In genomic region chr2:170862799-170863198, GRCm38 (mm10) we compare ENCODE assay signal across 23 mouse cellular contexts.
DNase-seq lines count a peak whose midpoint lies in the region; ATAC-seq lines count a peak whose summit lies in the region.
"Had no signal": no experiment of that assay in that cellular context is flagged by ENCODE, and none has a peak within 500 bp of the region (broad histone marks: within the 10 kb centered on the region; RNA-seq: fewer than 3 reads in every experiment).

No protein-coding gene starts in this region.

- 32% methylated on average over 9 of the region's 9 CpGs for whole genome bisulfite sequencing in heart, embryonic 15.5 days
- WGBS in kidney, embryonic 15.5 days = 50% methylated on average over 9 of the region's 9 CpGs

- 0 out of 2 replicates have a peak overlapping the region, but pooled peaks have one; percentile 1 for H3K4me2 ChIP-seq in heart, embryonic 15.5 days
- no peak overlapping the region for H3K4me2 ChIP-seq in kidney, embryonic 15.5 days
- H3K4me2 ChIP-seq: embryonic facial prominence, embryonic 15.5 days; forebrain, embryonic 12.5 days; hindbrain, embryonic 14.5 days; lung, embryonic 15.5 days; midbrain, embryonic 15.5 days had no signal

- no peak overlapping the region for H3K9ac ChIP-seq in heart, embryonic 15.5 days
- no peak overlapping the region for H3K9ac ChIP-seq in kidney, embryonic 15.5 days
- H3K9ac ChIP-seq: embryonic facial prominence, embryonic 15.5 days; forebrain, embryonic 12.5 days; forebrain, postnatal 0 days; hindbrain, embryonic 14.5 days; lung, embryonic 15.5 days; midbrain, embryonic 15.5 days had no signal

- DNase-seq in heart, adult 9 months (ENCODE audit: low spot score in 2 of 2) = no peak
- DNase-seq in kidney, adult 18-20 months = peak; percentile 26
- DNase-seq in kidney, adult 8-10 months = peak; percentile 19 to 27
- peak; percentile 48 for DNase-seq in kidney, postnatal 14 days
- DNase-seq in ovary, postnatal 14 days (ENCODE audit: low spot score) = no peak
- no peak for DNase-seq in thymus, postnatal 4 days
- DNase-seq: adrenal gland, postnatal 14 days; cerebellum, adult 11 months; cerebellum, adult 9-11 months; forebrain, postnatal 0 days; heart, postnatal 4 days; liver; right cerebral cortex, postnatal 14 days had no signal

- no peak for ATAC-seq in heart, embryonic 15.5 days (replicated peaks; ENCODE audit: insufficient number of reproducible peaks, insufficient read depth, low FRiP score, low read depth)
- ATAC-seq in kidney, embryonic 15.5 days (replicated peaks; ENCODE audit: low FRiP score) = no peak
- ATAC-seq: forebrain, postnatal 0 days; inflammation-experienced regulatory T-cells, adult 6 months; midbrain, embryonic 15.5 days had no signal

- H3K4me3 ChIP-seq in heart, embryonic 15.5 days = no peak overlapping the region
- H3K4me3 ChIP-seq in kidney, embryonic 15.5 days (replicated peaks) = no peak overlapping the region
- H3K4me3 ChIP-seq: embryonic facial prominence, embryonic 10.5 days; embryonic facial prominence, embryonic 15.5 days; forebrain, embryonic 12.5 days; lung, embryonic 15.5 days; midbrain, embryonic 10.5 days; midbrain, embryonic 15.5 days had no signal

- H3K27ac ChIP-seq in heart, embryonic 15.5 days = no peak overlapping the region
- no peak overlapping the region for H3K27ac ChIP-seq in kidney, embryonic 15.5 days
- H3K27ac ChIP-seq: embryonic facial prominence, embryonic 10.5 days; embryonic facial prominence, embryonic 15.5 days; forebrain, embryonic 12.5 days; hindbrain, embryonic 14.5 days; lung, embryonic 15.5 days; midbrain, embryonic 10.5 days; midbrain, embryonic 15.5 days had no signal

- no peaks in the 10 kb centered on the region for H3K27me3 ChIP-seq in heart, embryonic 15.5 days
- H3K27me3 ChIP-seq in kidney, embryonic 15.5 days = 0 out of 2 replicates have a peak, but pooled peaks cover 5% of the 10 kb centered on the region
- H3K27me3 ChIP-seq: embryonic facial prominence, embryonic 15.5 days; lung, embryonic 15.5 days; midbrain, embryonic 15.5 days had no signal

- H3K4me1 ChIP-seq in heart, embryonic 15.5 days (replicated peaks) = 0 out of 2 replicates have a peak, but pooled peaks cover 6% of the 10 kb centered on the region
- peaks cover 9% of the 10 kb centered on the region for H3K4me1 ChIP-seq in kidney, embryonic 15.5 days
- H3K4me1 ChIP-seq: lung, embryonic 15.5 days; midbrain, embryonic 15.5 days had no signal

- H3K9me3 ChIP-seq in heart, embryonic 15.5 days (replicated peaks) = no peaks in the 10 kb centered on the region
- no peaks in the 10 kb centered on the region for H3K9me3 ChIP-seq in kidney, embryonic 15.5 days (replicated peaks)
- H3K9me3 ChIP-seq: embryonic facial prominence, embryonic 10.5 days; embryonic facial prominence, embryonic 15.5 days; forebrain, embryonic 12.5 days; lung, embryonic 15.5 days; midbrain, embryonic 10.5 days; midbrain, embryonic 15.5 days had no signal

- H3K36me3 ChIP-seq in heart, embryonic 15.5 days = no peaks in the 10 kb centered on the region
- H3K36me3 ChIP-seq in kidney, embryonic 15.5 days = no peaks in the 10 kb centered on the region
- H3K36me3 ChIP-seq: embryonic facial prominence, embryonic 10.5 days; embryonic facial prominence, embryonic 15.5 days; forebrain, embryonic 12.5 days; lung, embryonic 15.5 days; midbrain, embryonic 10.5 days; midbrain, embryonic 15.5 days had no signal

Comparison
In these comparisons a context has a peak if more than half of its experiments do, and no peak if none do; other contexts are left out.
1. DNase-seq: peak in kidney, adult 18-20 months (single experiment), kidney, adult 8-10 months (2 of 2) and kidney, postnatal 14 days (single experiment); none in heart, adult 9 months (0 of 2), ovary, postnatal 14 days (single experiment) and thymus, postnatal 4 days (single experiment).